Mouse (Mus musculus) frontal cortex, postnatal 14 days (tissue): Measurements from ENCODE around the gene Tmprss6.

Experiments
- DNase-seq, 2 experiments: peaks; one replicate each; pipeline ENCODE4 v3.0.0; 2022; ENCODE audit warnings: low spot score in 2 of 2

The Tmprss6 gene

GRCm38 (mm10) chr15:78447121-78447520 is 21.3 kb downstream of the Tmprss6 start:
- no peak for DNase-seq

DNA sequence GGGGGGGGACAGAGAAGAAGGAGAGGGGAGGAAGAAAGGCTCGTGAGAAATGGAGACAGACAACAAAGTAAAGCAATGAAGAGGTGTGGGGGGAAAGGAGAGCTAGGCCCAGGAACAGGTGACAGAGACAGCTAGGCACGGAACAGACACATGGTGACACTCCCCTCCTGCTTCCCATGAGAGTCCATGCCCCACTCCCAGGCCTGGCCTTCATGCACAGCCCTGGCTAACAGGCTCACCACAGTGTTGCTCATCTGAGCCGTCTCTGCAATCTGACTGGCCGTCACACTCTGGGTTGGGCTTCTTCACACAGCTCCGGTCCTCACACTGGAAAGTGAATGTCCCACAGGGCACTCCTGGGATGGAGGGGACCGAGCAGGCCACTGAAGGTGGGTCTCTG is 24.6 kb downstream of the Tmprss6 start:
- DNase-seq, result no peak

DNA sequence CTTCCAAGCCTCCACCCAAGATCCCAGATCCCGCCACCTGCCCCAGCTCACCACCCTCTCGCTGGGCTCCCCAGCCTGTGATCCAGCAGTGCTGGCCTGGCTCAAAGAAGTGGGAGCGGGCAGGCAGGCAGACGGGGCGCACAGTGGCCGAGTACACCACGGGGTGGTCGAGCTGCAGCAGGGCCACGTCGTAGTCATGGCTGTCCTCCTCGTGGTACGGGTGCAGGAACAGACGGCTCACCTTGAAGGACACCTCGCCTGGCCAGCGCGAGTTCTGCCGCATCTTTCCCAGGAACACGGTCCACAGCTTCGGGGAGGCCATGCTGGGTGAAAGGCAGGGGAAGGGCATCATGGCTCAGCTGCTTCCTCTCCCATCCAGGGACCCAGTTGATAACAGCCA is 26.2 kb downstream of the Tmprss6 start:
- DNase-seq, result no peak

GRCm38 (mm10) chr15:78438973-78439372 is 29.5 kb downstream of the Tmprss6 start:
- no peak for DNase-seq

GRCm38 (mm10) chr15:78438505-78438904 is 29.9 kb downstream of the Tmprss6 start:
- no peak for DNase-seq

GRCm38 (mm10) chr15:78438018-78438394 is 30.4 kb downstream of the Tmprss6 start:
- DNase-seq, result no peak

DNA sequence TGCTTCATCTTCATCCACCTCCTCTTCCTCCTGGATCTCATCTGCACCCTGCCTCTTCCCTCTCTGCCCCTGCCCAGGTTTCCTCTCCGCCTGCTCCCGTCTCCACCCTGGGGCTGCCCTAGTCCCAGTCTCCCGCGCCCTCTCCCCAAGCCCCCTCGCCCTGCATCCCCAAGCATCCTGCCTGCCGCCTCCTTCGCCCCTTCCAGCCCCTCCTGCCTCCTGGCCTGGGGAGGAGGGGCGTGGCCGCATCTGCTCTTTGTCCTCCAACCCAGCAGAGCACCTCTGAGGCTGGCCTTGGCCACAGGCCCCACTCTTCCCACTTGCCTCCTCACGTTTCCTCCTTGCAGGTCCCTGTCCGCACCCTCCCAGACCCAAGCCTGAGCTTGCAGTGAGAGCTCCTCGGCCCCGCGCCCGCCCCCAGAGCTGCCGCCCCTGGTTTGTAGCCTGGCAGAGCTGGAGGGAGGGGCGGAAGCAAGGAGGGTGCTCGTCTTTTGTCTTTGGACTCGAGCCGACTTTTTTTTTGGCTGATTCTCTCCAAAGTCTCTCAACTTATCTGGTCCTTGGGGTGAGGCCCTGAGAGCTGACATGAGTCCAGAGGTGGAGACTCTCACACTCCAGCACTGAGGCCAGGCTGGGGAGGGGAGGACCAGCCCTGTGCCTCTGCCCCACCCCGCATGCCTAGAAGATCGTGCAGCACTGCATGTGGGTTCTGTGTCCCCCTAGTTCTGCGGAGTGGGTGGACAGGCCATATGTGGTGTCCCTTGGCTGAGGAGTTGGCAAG is 31.0 kb downstream of the Tmprss6 start:
- DNase-seq, result peak in 1 of 2 experiments; percentile 51

DNA sequence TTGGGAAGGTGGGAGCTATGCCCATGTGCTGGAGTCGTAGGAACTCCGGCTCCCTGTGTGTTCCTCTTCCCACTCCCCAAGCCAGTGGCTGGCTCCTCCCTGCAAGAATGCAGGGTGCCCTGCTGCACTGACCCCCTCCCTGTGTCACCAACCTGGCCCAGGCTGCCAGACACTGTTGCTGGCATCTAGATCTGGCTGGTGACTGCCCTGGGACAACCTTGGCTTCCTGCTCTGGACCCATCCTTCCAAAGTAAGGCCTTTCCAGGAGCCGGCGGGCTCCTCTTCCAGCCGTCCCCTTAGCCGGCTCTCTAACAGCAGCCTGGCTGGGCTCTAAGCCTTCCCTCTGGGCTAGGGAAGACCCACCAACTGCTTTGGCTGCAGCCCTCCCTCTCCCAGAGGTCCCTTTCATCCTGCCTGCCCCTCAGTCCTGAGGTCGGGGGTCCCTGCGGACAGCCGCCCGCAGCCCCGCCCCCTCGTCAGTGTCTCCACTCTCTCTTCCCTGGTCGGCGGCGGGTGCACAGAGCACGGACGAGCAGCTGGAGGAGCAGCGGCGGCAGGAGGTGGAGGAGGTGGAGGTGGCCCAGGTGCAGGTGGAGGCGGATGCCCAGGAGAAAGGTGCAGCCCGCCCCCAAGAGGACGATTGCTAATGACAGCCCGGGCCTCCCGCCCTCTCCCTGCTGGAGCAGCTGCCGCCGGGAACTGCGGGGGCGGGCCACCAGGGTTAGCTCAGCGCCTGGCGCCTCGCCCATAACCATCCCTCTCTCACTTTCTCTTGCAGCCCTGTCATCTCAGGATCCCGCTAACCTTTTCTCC is 31.8 kb downstream of the Tmprss6 start:
- DNase-seq, result peak; percentile 76 to 78

DNA sequence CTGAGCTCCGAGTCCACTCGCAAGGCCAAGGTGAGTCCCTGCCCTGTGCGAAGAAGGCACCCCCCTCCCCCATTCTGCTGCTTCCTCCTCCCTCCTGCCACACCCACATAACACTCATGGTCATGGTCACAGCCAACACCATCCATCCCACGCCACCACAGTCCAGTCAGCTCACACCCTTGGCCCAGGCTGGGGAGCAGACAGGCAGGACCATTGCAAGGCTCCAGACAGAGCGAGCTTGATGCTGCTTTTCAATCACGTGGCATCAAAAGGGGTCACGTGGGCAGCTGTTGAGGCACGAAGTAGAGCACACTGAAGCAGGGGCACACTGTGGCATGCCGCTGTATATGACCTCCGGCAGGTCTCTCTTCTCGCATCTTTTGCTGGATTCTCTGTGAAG is 32.8 kb downstream of the Tmprss6 start:
- DNase-seq, result no peak

DNA sequence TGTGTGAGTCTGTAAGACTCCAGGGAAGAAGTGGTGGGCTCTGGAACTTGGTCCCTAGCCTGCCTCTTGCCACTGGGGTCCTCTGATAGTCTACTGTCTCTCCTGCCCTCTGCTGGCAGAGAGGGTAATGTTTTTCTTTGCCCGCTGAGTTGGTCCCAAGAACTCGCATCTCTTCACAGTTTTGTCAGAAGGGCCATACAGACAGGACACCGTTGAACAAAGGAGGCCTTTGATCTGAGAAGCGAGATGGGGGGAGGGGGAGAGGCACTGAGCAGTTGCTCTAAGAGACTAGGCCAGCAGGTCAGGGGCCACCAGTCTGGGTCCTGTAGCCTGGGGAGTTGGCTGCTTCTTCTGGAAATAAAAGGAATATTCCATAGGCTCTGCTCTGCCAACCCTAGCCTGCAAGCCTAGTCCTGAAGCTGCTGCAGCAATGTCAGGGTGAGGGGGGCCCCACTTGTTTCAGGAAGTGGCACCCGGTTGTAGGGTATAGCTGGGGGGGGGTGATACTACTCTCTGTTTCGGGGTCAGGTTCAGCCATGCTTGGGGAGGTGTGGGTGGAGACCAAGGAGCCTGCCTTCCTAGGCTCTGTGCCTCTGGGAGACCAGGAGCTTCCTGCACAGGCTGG is 33.4 kb downstream of the Tmprss6 start:
- peak in 1 of 2 experiments; percentile 52 for DNase-seq

DNA sequence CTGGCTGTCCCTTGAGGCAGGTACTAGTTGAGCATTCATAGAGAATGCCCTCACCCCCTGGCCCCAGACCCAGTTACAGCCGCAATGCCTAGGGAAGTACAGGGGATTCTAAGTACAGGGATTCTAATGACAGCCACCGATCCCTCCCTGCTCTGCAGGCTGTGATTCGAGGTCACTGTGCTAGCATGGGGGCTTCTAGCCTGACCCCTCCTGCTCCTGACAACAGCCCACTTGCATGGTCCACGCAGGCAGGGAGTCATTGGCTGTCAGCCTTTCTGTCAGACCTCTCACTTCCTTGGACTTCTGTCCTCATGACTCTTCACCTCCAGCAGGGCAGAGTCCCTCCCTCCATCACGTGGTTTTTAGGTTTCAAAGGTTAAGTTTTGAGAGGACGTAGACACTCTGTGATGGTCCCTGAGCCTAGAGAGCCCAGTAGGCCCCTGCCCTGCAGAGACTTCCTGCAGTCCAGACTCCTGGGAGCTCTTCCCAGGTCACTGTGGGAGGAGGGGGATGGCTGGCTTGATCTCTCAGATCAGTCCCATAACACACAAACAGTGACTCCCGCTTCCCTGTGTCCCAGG is 36.8 kb downstream of the Tmprss6 start:
- DNase-seq, result no peak

GRCm38 (mm10) chr15:78430874-78431273 is 37.6 kb downstream of the Tmprss6 start:
- DNase-seq, result no peak

DNA sequence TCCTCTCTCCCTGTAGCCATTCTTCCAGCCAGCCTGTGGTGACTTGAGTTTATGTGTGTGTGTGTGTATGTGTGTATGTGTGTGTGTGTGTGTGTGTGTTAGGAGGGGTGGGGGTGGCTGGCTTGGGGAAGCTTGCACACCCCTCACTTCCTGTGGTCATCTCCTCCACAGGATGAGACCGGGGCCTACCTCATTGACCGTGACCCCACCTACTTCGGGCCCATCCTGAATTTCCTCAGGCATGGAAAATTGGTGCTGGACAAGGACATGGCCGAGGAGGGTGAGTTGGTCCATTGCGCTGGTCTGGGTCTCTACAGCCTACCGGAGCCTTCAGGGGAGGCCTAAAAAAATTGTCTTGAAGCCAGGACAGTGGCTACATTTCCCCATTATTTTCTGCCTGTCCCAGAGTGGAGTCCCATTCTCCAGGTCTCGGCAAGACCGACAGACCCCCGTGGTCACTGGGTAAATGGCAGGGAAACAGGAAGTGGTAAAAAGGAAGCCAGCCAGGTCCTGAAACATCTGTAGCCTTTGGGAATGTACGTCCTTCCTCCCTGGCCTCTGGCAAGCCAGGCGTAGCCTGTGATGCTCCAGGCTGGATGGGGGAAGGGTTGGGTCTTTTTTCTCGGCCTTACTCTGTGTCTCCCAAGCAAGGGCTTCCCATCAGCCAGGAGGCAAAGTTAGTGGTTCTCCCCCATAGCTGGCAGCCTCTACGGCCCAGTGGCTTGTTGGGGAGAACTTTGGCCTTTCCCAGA is 38.4 kb downstream of the Tmprss6 start:
- no peak for DNase-seq

DNA sequence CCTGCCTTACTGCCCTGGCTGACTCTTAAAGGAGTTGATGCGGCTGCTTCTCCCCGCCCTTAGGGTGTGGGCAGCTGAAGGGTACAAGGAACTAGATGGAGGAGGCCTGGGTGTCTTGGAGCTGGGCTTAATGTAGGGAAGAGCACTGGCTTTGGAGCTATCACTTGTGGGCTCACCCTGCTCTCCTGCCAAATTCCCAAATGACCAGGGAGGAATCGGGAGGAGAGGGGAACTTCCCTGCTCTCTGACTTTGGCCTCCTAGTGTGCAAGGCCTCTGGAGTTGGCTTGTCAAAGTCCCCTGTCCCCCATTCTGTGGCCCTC is 39.3 kb downstream of the Tmprss6 start:
- no peak for DNase-seq

GRCm38 (mm10) chr15:78428391-78429138 is 39.9 kb downstream of the Tmprss6 start, which contains the start of gene Kctd17:
Kctd17 (plus strand) TSS chr15:78428564.
- DNase-seq, result peak in 1 of 2 experiments; percentile 75

- no peak for DNase-seq
These were observed 43.2 kb downstream of the Tmprss6 start for GRCm38 (mm10) chr15:78425230-78425629.

DNA sequence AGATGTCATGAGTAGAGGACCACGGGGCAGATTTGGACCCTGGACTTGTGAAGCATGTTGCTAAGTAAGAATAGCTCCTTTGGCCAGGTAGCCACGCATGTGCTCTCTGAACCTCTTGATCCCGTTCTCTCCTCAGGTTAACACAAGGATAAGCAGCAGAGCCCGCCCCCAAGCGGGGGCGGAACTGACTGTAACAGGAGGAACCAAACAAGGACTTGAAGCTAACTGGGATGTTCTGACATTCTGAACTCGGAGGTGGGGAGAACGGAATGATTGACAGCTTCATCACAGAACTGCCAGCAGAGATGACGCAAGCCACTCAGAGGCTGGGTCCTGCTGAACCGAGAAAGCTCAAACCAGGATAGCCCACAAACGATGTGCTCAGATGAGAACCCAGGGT is 43.9 kb downstream of the Tmprss6 start:
- DNase-seq, result no peak

DNA sequence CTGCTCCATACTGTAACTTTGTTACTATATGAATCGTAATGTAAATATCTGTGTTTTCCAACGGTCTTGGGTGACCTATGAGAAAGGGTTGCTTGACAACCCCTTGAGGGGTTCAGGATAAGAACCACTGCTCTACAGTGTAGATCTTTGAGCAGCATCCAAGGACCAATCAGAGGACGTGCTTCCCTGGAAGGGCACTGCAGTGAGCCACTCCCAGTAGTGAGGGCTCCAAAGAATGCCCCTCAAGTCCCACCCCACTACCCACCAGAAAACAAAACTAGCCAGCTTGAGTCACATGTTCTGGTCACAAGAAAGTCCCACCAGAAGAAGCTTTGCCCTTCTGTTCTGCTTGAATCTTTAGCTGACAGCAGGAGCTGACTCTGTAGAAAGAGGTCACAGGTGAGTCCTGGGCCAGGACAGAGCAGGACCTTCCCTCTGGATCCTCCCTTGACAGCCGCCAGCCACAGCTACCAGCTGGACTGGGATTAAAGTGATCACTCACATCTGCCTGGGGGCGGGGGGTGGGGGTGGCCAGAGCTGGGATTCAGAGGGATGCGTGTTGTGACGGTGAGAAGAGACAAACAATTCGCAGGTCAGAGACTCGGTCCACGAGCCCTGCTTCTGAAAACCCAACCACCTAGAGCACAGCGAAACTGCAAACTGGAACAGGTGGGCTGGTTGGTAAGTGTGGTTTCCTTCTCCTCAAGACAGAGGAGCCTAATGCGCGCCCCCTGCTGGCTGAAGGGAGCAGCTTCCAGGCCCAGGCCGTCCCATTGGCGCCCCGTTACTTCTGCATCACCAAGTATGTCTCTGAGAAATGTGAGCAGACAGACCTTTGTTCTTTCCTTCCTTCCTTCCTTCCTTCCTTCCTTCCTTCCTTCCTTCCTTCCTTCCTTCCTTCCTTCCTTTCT is 46.1 kb downstream of the Tmprss6 start:
- peak in 1 of 2 experiments; percentile 76 for DNase-seq

DNA sequence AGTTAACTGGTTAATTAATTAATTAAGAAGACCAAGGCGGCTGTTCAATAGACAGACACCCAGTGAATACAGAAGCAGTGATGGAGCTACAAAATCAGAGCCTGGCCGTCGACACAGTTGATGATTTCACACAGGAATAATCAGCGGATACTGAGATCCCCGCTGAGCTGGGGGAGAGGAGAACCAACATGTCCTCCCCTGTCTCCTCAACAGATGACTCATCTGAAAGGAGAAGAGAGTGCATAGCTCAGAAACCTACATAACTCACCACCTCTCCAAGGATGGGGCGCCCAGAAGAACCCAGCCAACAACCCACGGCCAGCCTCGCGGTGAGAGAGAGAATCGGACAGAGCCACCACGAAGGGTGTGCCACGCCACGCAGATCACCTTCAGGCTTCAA is 48.0 kb downstream of the Tmprss6 start:
- DNase-seq, result no peak

- DNase-seq, result no peak
These were observed 51.5 kb downstream of the Tmprss6 start for GRCm38 (mm10) chr15:78416937-78417336.
